Mouse (Mus musculus): ENCODE measurements around the gene Gm40460.
A peak's percentile ranks its signal among the peaks of the same experiment; 100 is the strongest.
"Not testable (repeated sequence)": the region's sequence is repeated elsewhere in the genome, so short reads cannot be mapped to it uniquely, and the experiment has no call there.

Gm40460 gene

DNA sequence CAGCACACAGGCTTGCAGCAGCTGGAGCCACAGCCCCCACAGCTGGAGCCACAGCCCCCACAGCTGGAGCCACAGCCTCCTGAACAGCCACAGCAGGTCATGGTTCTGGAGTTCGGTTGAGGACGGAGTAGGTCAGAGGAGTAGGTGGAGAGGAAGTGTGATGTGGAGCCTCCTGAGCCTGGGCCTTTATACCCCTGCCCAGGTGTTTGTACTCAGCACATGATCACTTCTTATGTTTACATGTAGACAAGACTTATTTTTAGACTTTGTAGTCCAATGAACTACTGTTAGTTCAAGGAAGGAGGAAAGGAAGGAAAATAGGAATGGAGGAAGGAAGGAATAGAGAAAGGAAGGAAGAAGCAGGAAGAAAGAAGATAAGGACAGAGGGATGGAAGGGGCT is at the start of gene Gm40460:
Gm40460 (minus strand) TSS at position 101 of the 400 bp plus-strand sequence.
- DNase-seq (ENCODE audit: low spot score), result no peak

DNA sequence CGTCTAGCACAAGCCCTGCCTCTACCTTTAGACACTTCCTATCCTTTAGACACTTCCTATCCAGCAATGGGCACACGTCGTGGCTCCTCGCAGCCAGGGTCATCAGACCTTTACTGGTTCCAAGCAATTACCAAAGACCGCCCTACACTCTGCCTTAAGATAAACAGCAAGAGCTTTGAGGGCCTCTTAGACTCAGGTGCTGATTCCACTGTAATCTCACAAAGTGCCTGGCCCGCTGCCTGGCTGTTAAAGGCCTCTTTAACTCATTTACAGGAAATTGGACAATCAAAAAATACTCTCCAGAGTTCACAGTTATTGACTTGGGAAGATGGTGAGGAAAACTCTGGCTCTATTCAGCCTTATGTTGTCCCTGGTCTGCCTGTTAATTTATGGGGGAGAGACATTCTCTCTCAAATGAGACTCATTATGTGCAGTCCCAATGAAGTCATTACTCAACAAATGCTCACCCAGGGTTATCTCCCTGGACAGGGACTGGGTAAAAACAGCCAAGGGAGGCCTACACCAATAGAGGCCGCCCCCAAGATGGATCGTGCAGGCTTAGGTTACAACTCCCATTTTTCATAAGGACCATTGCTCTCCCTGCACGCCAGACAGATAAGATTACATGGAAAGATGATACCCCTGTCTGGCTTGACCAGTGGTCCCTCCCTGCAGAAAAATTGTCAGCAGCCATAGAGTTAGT is 45.2 kb upstream of the Gm40460 start:
- DNase-seq (ENCODE audit: low spot score), result not testable (repeated sequence)

DNA sequence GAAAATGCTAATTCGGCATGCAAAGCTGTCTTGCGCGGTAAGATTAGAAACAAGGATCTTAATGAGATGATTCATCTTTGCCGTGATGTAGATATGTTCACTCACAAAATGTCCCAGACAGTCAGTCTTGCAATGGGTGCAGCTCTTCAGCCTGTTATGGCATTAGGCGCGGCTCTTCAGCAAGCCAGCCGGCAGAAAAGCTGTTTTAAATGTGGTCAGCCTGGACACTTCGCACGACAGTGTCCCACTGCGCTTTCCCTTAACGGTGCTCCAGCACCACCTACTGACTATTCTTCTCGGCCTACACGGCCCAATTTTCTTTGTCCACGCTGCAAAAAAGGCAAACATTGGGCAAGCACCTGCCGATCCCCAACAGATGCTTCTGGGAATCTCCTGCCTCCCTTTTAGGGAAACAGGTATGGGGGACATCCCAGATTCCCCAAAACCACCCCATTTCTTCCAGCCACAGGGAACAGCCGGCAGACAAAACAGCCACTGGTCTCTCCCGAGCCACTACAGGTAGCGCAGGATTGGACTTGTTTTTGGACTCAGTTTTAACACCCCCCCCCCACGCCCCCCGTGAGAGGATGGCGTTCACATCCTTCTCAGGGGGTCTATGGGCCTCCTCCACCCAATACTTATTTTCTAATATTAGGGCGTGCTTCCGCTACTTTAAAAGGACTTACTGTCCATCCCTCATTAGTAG is 44.4 kb upstream of the Gm40460 start:
- no peak for DNase-seq (ENCODE audit: low spot score)

DNA sequence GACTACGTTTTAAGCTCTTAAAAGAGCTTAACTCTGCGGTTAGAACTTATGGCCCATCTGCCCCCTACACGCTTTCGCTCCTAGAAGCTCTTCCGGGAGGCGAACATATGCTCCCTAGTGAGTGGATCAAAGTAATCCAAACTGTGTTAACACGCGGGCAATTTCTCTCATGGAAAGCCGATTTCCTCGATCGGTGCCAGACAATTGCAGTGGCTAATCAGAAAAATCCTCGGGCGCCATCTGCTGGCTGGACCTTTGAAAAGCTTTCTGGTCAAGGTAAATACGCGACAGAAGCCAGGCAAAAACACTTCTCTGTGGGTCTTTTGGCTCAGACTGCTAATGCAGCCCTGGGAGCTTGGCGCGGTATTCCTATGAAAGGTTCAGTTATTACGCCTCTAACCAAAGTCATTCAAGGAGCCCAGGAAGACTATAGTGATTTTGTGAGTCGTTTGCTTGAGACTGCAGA is 43.8 kb upstream of the Gm40460 start:
- peak; percentile 87 for DNase-seq (ENCODE audit: low spot score)

DNA sequence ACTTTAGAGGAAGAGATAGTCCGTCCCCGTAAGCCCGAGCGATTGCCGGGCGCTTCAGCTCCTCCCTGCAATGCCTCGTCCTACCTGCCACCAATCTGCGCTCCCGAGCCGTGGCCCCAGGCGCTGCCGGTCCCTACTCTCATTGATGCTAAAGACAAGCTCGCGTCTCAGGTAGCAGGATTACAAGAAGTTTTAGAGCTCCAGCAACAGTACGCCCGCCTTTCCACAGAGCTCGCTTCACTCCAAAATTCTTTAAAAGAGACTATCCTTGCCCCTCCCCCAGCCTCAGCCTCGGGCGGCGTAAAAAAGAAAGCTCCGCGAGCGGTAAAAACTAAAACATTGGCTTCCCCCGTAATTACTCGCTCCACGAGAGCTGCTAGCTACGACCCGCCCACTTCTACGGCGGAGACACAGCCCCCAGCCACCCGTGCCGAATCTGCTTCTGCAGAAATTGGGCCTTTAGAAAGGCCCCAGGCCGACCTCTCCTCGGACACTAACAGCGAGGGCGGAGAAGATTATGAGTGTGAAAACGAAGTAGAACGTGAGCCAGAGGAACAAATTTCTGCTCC is 43.2 kb upstream of the Gm40460 start:
- DNase-seq (ENCODE audit: low spot score), result no peak

DNA sequence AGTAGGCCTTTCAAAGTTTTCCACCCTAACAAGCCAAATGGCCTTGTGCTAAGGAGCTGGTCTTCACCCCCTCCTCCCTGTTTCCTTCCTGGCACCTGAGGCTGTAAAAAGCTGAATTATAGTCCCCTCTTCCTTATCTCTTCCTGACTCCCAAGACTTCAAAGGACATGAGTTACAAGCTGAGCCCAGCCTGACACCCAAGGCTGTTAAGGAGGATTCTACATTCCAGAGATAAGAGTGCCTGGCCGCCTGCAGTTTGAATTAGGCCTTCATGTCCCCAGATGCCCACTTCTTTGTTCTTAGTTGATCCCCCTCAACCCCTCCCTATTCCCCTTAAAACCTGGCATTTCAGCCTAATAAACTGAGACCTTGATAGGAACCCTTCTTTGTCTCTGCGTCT is 42.0 kb upstream of the Gm40460 start:
- DNase-seq (ENCODE audit: low spot score), result not testable (repeated sequence)

DNA sequence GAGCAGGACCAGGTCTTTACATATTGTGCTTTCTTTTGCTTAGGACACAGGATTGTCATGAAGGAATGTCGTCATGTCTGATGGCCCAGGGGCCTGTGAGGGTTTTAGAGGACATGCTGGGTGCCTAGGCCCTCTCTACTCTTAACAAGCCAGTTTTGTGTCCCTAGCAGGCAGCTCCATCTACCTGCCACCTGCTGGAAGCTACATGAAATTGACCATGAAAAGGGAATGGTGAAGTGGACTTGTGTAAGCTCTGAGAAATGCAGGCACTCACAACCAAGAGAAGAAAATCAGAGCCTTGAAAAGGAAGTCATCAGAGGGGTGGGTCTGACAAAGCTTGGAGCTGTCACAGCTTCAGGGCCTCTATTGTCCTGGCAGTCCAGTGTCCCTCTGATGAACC is 38.4 kb upstream of the Gm40460 start:
- DNase-seq (ENCODE audit: low spot score), result not testable (repeated sequence)

DNA sequence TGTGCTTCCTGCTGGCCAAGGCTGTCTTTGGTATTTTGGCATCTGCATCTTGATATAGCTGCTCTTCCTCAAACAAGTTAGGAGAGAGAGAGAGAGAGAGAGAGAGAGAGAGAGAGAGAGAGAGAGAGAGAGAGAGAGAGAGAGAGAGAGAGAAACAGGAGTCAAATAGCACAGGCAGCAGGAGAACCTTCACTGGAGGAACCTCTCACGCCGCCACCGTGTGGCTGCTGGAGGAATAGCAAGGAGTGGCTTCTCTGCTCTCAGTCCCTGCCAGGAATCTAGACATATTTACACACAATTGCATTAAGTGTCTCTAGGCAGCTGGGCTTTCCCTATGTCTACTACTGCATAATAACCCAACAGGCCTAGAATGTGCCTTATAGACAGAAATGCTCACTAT is 37.3 kb upstream of the Gm40460 start:
- DNase-seq (ENCODE audit: low spot score), result not testable (repeated sequence)

DNA sequence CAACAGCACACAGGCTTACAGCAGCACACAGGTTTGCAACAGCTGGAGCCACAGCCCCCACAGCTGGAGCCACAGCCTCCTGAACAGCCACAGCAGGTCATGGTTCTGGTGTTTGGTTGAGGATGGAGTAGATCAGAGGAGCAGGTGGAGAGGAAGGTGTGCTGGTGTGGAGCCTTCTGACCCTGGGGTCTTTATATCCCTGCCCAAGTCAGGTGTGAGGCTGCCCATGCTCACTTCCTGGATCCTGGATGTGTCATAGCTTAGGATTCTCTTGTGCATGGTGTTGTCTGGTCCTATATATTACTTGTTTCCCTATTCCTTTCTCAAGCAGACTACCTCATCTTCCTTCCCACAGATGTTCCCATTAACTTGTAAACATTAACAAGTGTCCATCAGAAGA is 33.4 kb upstream of the Gm40460 start, which contains the start of gene Gm4559:
Gm4559 (minus strand) TSS at position 101 of the 400 bp plus-strand sequence.
- not testable (repeated sequence) for DNase-seq (ENCODE audit: low spot score)

DNA sequence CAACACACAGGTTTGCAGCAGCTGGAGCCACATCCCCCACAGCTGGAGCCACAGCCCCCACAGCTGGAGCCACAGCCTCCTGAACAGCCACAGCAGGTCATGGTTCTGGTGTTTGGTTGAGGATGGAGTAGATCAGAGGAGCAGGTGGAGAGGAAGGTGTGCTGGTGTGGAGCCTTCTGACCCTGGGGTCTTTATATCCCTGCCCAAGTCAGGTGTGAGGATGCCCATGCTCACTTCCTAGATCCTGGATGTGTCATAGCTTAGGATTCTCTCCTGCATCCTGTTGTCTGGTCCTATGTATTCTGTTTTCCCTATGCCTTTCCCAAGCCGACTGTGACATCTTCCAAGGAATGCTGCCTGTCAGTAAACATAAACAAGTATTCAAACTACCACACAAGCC is 17.4 kb upstream of the Gm40460 start, which contains the start of gene Gm2431:
Gm2431 (minus strand) TSS at position 101 of the 400 bp plus-strand sequence.
- not testable (repeated sequence) for DNase-seq (ENCODE audit: low spot score)

DNA sequence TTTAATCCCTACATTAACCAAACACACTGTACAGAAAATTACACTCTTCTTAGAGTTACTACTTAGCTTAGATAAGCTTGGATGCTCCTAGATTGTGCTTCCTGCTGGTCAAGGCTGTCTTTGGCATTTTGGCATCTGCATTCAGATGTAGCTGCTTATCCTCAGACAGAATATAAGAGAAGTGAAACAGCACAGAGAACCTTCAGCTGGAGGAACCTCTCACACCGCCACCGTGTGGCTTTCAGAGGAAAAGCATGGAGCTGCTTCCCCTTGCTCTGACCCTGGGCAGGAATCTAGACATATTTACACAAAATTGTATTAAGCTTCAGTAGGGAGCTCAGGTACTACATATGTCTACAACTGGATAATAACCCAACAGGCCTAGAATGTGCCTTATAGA is 14.6 kb upstream of the Gm40460 start:
- peak; percentile 9 for DNase-seq (ENCODE audit: low spot score)

DNA sequence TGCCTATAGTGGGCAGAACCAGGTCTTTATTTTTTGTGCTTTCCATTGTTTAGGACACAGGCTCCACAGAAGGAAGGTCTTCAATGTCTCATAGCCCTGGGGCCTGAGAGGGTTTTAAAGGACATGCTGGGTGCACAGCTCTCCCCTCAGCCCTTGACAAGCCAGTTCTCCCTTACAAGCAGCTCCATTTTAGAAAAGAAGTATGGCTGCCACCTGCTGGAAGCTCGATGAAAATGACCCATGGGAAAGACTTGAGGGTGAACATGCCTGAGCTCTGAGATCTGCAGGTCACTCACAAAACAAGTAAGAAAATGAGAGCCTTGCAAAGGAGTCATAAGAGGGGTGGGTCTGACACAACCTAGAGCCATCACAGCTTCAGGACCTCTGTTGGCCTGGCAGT is 8.9 kb upstream of the Gm40460 start:
- peak; percentile 3 for DNase-seq (ENCODE audit: low spot score)

DNA sequence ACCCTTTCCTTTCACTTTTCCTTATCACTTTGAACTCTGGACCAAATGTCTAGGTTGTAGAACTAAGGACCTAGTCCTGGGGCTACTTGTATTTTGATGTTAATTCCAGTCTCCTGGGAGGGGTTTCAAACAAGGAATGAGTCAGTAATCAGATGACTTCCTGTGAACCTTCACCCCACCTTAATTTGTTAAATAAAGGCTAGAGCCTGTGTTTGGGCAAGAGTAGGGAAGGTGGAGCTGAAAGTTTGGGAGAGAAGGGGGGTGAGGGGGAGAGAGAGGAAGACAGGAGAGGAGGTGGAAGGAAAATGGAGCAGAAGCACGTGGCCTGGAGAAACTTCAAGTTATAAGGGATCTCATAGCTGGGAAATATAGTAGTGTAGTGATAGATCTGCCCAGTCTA is 9.3 kb downstream of the Gm40460 start:
- no peak for DNase-seq (ENCODE audit: low spot score)

DNA sequence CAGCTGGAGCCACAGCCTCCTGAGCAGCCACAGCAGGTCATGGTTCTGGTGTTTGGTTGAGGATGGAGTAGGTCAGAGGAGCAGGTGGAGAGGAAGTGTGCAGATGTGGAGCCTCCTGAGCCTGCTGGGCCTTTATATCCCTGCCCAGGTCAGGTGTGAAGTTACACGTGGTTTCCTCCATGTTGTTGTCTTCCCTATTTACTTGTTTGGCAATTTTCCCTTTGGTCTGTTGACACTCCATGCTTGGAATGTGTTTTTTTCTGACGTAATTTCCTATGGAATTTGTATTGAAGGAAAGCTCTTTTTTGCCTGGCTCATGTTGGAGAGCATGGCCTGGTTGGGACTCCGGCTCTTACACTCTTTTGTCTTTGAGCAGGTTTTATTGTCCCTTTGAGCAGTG is 11.0 kb downstream of the Gm40460 start, which contains the start of gene Krtap5-5:
Krtap5-5 (minus strand) TSS at position 101 of the 400 bp plus-strand sequence.
- DNase-seq (ENCODE audit: low spot score), result not testable (repeated sequence)

DNA sequence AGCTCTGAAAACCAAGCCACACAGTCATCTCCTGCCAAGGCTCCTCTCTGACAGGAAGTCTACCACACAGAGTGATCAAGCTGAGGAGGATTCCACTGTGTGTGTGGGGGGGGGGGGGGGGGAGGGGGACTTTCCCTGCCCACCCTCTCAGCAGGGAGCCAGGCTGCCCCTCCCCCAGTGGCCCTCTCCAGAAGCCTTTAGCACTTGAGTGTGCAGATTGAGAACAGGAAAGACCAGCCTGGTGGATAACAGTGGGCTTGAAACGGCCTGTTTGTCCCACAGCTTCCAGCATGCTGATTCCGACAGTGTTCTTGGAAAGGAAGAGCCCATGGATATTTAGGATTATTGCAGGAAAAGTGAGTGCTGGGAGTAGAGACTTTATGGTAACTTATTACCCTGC is 16.4 kb downstream of the Gm40460 start:
- no peak for DNase-seq (ENCODE audit: low spot score)

DNA sequence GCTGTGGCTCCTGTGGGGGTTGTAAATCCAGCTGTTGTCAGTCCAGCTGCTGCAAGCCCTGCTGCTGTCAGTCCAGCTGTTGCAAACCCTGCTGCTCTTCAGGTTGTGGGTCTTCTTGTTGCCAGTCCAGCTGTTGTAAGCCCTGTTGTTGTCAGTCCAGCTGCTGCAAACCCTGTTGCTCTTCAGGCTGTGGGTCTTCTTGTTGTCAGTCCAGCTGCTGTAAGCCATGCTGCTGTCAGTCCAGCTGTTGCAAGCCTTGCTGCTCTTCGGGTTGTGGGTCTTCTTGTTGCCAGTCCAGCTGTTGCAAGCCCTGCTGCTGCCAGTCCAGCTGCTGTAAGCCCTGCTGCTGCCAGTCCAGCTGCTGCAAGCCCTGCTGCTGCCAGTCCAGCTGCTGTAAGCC is 28.7 kb downstream of the Gm40460 start:
- DNase-seq (ENCODE audit: low spot score), result not testable (repeated sequence)

DNA sequence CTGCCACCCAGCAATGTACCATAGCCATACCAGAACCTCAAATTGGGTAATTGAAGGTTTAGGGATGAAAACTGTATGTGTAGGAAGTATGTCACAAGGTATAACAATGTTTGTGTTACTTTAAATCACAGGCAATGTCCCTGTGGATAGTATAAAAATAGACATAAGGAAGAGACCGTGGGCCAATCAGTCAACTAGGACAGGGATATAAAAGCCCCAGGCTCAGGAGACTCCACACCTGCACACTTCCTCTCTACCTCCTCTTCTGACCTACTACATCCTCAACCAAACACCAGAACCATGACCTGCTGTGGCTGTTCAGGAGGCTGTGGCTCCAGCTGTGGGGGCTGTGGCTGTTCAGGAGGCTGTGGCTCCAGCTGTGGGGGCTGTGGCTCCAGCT is 29.3 kb downstream of the Gm40460 start, which contains the start of gene Gm7579:
Gm7579 (plus strand) TSS at position 301 of the 400 bp plus-strand sequence.
- no peak for DNase-seq (ENCODE audit: low spot score)

DNA sequence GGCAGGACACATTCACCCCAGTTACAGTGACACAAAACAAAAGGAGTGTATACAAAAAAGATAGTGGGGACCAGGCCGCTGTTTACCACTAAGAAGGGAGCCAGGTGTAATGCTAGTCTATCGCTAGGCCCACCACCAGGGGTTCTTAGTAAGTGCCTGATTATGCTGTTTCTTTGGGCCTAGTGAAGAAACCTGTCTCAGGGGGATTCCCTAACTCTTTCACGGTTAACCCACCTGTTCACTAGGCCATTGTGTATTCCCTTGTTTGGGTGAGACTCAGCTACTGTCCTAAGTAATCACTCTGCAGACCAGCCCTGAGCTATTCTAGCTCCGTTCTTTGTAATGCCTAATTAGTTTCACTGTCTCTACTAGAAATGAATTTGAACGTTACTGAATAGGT is 34.0 kb downstream of the Gm40460 start:
- DNase-seq (ENCODE audit: low spot score), result not testable (repeated sequence)

DNA sequence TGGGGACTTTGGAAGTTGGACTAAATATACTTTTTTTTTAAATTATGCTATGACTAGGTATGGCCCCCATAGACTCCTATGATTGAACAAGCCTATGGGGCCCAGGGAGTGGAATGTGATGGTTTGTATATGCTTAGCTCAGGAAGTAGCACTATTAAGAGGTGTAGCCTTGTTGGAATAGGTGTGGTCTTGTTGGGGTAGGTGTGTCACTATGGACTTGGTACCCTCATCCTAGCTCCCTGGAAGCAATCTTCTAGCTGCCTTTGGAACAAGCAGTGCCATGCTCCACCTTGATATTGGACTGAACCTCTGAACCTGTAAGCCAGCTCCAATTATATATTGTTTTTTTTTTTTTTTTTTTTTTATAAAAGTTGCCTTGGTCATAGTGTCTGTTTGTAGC is 35.4 kb downstream of the Gm40460 start:
- DNase-seq (ENCODE audit: low spot score), result no peak

DNA sequence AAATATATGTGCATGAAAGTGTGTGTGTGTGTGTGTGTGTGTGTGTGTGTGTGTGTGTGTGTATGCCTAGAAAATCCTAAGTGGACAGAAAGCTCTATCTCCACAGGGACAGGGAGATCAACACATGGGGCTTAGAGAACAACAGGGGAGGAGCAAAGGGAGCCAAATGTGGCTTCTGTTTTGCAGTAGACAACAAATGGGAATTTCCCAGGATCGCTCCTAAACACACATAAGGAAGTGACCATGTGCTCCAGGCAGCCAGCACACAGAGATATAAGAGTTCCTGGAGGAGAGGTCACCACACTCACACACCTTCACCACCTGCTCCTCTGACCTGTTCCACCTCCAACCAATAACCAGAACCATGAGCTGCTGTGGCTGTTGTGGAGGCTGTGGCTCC is 39.8 kb downstream of the Gm40460 start, which contains the start of gene Krtap5-3:
Krtap5-3 (plus strand) TSS at position 301 of the 400 bp plus-strand sequence.
- DNase-seq (ENCODE audit: low spot score), result no peak

DNA sequence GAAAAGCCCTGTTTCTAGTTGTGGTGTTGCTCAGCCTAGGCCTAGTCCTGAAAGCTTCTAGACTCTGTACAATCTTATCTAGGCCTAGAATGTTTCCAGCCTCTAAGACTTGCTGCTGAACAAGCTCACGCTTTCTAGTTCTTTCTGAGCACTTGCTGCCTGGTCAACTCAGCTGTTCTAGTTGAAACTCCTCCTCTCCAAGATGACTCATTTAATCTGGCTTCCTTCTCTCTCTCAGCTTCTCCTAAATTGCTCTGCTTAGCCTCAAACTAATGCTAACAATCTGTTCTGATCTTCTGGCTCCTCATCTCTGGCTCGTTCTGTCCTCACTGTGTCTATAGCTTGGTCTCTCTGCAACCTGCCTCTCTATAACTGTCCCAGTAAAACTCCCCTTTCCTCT is 42.1 kb downstream of the Gm40460 start:
- DNase-seq (ENCODE audit: low spot score), result no peak
